Mouse (Mus musculus) frontal cortex, postnatal 14 days (tissue): ENCODE results near the gene LTO1.

ENCODE experiments used
- DNase-seq, 2 experiments: peaks; one replicate each; pipeline ENCODE4 v3.0.0; 2022; ENCODE audit warnings: low spot score in 2 of 2

The LTO1 gene

DNA sequence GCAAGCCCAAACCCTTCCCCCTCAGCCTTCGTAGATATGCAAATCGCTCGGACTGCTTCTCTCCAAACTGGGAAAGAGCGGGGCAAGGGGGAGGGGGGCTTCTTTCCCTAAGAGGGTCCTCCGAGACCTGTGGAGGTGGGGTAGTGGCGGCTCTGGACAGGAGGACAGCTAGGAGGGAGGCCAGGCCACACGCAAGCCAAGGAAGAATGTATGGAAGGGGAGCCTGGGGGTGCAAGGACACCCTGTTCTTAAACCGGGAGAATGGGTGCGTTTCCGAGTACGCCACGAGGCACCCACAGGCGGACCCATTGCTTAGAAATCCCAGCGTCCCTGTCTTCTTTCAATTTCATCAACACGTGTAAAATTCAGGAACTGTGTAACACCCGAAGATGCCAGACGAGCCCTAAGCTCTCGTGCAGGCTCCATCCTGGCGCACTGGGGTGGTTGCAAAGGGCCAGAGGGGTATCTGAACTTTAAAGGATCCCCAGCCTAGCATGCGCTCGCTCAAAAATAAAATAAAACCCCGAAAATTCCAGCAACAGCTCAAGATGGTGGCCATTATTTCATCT is 25.2 kb downstream of the LTO1 start:
- DNase-seq: no peak

DNA sequence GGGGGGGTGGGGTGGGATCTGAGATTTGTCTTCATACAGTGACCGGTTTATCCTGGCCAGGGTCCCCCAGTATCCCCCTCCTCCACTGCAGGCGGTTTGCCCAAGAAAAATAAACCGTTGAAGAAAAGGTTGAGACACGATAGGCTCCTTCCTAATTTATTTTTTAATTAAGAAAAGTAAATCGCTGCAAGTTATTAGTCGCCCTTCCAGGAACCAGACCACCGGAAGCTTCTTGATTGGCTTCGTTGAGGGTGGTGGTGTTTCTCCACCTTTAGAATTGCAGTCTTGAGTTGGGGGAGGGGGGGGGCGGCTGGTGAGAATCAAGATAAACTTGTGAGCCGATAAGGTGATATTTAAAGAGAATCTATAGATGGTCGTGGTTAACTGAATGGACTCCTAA is 25.7 kb downstream of the LTO1 start:
- DNase-seq: no peak

DNA sequence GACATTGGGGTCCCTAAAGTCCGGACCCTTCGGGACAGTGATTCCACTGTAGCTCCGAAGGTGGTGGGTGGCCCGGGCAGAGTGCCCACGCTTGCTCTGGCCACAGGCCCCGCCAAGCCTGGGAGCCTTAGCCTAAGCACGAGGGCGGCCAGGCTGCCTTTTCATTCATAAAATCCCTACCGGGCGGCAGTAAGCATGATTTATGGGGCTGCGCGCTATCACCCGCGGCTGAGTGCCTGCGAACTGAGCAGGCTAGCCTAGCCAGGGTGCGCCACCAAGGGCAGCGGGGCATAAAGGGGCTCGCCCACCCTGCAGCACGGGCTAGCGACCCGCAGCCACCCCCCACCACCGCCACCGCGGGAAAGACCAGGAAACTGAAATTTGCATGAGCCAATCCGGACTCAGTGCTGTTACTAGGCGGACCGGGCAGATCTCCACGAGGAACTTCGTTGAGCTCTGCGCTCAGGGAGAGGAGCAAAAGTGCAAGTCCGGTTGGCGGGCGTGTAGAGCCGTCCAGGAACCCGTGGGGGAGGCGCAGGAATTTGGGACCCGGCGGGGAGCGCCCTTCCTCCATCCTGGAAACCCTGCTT is 26.4 kb downstream of the LTO1 start:
- DNase-seq: peak; percentile 75 to 83

DNA sequence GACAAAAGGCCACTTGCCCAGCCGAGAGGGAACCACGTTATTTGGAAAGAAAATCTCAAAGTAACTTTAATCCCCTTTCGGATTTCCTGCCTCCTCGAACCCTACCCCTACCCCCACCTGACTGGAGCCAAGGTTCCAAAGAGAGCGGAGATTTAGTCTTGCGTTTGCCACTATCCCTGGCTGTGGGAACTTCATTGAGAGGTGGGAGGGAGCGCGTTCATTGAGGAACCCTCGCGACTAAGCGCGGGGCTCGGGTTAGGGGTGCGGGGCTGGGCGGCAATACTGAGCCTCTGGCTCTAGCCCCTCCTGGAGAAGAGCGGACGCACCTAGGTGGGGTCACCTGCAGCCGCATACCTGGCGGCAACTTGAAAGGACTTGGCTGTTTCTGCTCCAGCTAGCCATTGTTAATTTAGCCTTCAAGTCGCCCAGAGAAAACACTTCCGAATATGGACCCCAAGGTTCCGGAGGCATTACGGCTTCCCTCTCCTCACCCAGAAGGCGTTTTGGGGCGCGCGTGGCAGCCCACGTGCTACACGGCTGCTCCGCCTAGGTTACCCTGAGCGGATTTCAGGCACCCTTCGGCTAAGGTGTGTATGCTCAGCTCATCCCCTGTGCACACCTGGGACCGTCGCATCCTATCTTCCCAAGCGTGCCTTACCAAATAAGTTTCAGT is 27.3 kb downstream of the LTO1 start:
- no peak for DNase-seq

DNA sequence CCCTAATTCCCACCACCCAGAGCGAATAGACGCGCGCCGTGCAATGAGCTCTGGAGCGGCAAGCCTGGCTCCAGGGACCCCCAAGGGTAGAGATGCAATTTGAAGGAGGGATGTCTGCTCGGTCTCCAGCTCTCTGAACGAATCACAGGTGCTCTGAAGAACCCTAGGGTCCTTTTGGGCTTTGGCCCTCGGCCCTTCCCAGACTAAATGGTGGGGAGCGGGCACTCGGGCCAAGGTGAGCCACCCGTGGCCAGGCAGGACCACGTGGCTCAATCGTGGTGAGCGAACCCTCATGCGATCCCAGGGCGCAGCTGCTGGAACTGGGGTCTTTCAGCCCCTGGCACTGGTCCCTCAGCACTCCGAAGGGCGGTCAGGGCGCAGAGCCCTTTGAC is 27.8 kb downstream of the LTO1 start:
- DNase-seq: no peak

DNA sequence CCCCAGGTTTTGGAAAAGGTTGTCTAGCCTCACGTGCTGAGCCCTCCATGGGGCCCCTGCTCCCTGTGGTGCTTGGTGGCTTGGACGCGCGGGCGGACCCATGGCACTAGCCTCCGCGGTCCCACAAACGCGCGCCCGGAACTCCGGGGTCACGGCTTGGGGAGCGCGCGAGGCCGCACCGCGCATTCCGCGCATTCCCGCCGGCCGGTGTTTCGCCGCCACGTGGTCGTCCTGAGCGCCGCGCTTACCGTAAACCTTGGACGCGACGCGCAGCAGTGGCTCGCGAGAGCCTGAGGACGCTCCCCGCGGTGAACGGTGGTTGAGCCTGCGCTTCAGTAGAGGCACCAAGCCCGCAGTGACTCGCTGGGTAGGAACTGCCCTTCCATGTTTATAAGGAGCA is 28.4 kb downstream of the LTO1 start:
- DNase-seq: peak in 1 of 2 experiments; percentile 60

DNA sequence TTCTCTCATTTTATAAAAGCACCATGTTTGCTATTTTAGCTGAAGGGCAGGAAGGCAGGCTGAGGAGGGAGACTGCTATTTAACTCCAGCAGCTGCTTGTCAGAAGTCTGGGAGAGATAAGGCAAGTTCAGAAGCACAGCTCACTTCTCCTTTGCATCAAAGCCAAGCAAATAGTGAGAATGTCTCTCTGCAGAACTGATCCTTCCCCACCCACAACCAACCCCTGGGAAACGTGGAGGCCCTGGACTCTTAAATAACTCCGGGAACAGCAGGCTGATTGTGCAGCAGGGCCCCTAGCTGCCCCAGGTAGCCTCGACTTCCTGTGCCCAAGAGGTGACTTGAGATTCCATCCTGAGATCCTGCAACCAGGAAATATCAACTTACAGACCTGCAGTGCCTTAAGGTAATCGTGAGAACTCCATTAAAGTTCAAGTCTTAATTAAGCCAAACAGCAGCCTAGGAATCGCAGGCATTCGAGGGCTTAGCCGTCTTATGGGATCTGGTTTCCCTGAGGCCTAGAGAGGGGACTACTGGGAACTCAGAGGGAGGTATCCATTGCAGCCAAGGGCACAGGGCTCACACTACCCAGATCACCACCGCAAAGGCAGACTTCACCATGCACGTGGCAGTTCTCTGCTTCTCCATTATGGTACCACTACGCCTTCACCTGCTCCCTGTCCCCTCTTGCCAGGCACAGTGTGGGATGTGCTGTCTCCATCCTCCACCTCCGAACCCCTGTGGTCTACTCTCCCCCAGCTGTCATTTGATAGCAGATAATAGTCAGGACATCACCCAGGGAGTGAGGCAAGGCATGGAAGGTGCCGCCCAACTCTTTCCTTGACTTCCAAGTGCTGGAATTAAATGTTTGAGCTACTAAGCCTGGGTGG is 43.9 kb downstream of the LTO1 start:
- no peak for DNase-seq

DNA sequence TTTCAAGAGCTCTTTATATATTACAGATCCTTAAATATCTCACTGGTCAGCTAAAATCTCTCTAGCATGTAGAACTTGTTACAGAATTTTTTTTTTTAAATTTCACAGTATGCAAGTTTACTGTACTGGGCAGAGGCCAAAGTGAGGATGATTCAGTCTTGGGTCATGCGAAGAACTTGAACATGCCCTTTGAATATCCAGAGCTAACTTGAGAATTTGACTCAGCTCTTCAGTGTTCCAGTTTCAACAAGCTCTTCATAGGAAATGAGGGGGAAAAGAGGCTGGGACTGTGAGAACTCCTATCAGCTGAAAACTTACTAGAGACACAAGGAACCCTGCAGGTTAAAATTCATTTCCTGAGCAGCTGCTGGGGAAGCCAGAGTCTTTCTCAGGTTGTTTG is 49.0 kb downstream of the LTO1 start:
- DNase-seq: no peak

DNA sequence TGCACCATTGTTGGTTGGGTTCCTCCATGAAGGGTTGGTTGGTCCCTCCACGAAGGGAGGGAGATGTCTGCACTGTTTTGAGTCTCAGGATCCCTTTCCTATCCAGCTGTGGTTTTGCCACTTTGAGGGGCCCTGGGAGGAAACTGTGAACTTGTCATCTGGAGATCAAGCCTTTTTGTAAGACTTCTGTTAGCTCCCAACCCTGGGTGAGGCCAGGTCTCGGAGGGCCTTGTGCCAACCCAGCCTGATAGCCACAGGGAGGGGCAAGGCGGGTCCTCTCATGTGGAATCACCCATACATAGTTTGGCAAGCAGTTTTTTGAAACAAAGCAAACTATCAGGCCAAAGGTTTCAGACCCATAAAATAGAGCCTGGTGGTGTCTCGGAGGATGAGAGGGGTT is 49.4 kb downstream of the LTO1 start:
- no peak for DNase-seq

DNA sequence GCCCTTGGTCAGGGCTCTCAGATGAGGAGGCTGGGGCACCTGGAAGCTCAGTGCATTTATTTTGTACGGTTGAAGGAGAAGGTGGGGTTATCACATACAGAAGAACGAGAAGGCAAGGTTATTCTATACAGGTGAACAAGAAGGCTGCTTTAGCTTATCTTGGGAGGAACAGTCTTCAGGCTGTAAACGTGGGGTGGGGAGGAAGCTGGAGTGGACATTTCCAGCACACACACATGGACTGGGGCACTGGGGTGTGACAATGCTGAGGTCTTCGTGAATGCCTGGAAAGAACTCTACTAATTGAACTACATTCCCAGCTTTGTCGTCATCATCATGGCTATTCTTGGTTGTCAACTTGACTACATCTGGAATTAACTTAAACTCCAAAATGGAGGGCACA is 51.0 kb downstream of the LTO1 start:
- no peak for DNase-seq

DNA sequence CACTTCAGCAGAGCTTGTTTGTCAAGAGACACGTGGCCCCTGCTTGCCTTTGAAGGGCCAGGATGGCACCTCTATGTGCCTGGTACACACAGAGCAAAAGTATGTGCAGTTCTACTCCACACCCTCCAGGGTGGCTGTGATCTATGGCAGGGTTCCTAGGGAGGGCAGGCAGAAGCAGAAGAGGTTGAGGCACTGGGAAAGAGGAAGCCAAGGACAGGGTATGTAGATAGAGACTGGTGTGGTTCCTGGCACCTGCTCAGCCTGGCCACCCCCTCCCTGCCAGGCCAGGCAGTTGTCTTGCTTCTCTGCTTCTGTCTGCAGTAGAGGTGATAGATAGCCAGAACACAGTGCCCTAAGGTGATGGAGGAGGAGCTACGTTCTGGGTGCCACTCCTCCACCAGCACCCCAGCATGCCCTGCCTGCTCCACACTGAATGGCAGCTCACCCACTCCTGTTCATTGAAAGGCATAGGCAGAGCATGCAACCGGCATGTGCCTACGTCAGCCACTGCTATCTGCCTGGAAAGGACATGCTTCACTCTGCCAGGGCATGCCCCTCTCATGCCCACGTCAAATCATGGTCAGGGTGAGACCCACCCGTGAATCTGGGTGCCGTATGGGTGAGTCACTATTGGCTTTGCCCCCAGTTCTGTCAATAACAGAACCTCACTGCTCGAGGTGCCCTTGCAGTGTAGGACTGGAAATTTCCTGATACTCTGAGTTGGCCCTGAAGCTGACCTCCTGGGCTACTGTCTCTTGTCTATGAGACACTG is 56.3 kb downstream of the LTO1 start:
- no peak for DNase-seq

DNA sequence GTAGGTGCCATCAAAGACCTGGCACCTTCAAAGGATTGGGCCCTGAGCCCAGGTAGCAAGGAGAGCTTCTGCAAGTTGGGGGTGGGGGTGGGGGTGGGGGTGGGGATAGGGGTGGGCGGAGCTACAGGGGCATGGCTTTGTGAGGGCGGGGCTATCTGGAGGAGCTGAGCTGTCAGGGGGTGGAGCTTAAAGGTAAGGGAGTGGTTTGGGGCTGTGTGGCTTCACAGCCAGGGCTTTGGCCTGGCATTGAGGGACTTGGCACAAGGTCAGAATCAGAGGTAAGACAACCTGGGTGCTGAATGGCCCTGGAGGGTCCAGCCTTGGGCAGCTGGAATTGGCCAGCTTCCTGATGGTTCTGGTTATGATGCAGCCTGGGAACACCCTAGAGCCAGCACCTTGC is 56.9 kb downstream of the LTO1 start:
- no peak for DNase-seq

DNA sequence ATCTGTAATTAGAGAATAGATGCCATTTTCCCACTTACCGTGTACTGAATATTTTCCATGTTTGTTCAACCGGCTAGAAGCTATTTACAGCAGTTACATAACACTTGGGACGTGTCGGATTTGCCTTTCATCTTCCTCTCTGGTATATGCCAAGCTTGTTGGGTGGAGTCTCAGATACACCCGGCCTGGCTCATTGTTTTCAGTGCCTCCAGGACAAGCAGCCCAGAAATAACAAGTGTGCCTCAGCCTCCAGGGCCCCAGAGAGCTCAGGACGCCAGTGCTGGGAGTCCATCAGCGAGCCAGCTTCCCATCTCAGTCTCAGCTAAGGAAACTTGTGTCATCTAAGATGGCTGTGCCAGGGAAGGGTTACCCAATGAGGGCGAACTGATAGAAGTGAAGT is 58.6 kb downstream of the LTO1 start:
- no peak for DNase-seq

DNA sequence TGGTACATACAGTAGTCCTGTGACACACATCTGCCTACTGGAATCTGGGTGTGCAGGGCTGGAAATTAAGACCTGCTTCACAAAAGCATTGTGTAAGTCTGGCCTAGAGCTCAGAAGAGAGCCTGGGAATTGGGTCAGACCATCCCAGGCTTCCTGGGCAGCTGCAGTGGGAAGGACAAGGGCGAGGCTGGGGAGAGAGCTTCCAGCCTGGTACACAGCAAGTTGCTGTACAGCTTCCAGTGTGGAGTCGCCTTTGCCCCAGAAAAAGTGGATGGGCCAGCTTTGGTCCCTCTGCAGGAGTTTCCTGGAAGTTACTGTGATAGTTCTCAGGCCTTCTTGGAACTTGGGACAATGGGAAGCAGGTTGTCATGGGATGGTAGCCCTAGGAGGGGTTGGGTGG is 62.2 kb downstream of the LTO1 start:
- no peak for DNase-seq

DNA sequence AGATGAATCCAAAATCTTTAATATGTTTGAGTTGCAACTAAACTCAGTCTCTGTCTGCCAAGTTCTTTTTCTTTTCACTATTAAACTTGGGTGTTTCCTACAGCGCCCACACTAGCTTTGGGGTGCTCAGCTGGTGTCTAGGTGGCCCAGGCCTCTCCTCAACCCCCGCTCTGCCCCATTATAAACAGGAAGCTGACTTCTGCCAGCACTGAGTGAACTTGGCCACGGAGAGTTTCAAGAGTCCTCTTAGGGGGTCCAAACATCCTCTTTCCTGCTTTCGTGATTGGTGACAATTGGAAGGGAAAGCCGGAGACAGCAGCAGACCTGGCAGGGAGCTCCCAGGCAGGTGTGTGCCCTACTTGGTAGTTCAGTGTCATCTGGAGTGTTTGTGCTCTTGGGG is 64.9 kb downstream of the LTO1 start:
- DNase-seq: no peak
